Comparison of ENCODE assay signal across 20 mouse cellular contexts in the genomic region with DNA sequence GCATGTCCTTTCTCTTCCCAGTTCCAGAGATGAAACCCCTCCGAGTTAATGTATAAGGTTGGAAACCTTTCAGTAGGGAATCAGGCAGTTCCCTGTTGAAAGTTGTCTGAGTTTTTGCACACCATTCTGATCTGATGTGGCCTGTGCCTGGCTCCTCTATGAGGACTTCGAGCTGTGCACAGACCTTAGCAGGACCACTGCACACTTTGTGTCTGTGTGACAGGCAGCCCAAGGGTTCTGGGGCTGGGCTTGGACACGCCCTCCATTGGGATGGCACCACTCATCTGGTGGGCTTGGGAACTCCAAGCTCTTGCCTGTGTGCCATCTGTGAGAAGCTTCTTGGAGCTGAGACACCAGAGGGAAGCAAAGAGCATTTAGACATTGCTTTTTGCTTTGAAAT. TPM values are rescaled to one million over a fixed set of nuclear protein-coding genes. Genes with fewer than 3 reads are reported as not detected.
DNase-seq lines count a peak whose midpoint lies in the region; ATAC-seq lines count a peak whose summit lies in the region.
"Had no signal": no experiment of that assay in that cellular context is flagged by ENCODE, and none has a peak within 500 bp of the region (broad histone marks: within the 10 kb centered on the region; RNA-seq: fewer than 3 reads in every experiment).

No protein-coding gene starts in this region.

- WGBS in heart, embryonic 11.5 days (ENCODE audit: insufficient replicate concordance), result 81% methylated on average over 3 of the region's 3 CpGs
- 77% methylated on average over 3 of the region's 3 CpGs for WGBS in midbrain, embryonic 11.5 days
- 86% methylated on average over 3 of the region's 3 CpGs for WGBS in midbrain, embryonic 16.5 days
- WGBS in limb, embryonic 10.5 days, result 92% methylated on average over 3 of the region's 3 CpGs

- no peaks in the 10 kb centered on the region; the same call in 1 of the 2 replicates for H3K27me3 ChIP-seq in heart, embryonic 11.5 days (ENCODE audit: control insufficient read depth, insufficient read depth, low read length)
- H3K27me3 ChIP-seq in midbrain, embryonic 11.5 days (ENCODE audit: control insufficient read depth, insufficient read depth, low read length), result no peaks in the 10 kb centered on the region
- H3K27me3 ChIP-seq in midbrain, embryonic 16.5 days (ENCODE audit: control insufficient read depth, insufficient read depth, low read depth, low read length), result no peaks in the 10 kb centered on the region
- no peaks in the 10 kb centered on the region for H3K27me3 ChIP-seq in limb, embryonic 10.5 days (ENCODE audit: low read depth, poor library complexity, severe bottlenecking)
- H3K27me3 ChIP-seq: hindbrain, embryonic 12.5 days; hindbrain, embryonic 15.5 days had no signal

- no peak overlapping the region for H3K9ac ChIP-seq in heart, embryonic 11.5 days (ENCODE audit: low read depth, low read length)
- H3K9ac ChIP-seq in midbrain, embryonic 11.5 days (ENCODE audit: low read length), result no peak overlapping the region
- no peak overlapping the region for H3K9ac ChIP-seq in midbrain, embryonic 16.5 days (ENCODE audit: low read depth, low read length)
- H3K9ac ChIP-seq: hindbrain, embryonic 12.5 days; hindbrain, embryonic 15.5 days had no signal

- H3K4me3 ChIP-seq in heart, embryonic 11.5 days (ENCODE audit: low read depth, low read length), result no peak overlapping the region
- no peak overlapping the region for H3K4me3 ChIP-seq in midbrain, embryonic 11.5 days (ENCODE audit: low read depth, low read length)
- no peak overlapping the region for H3K4me3 ChIP-seq in midbrain, embryonic 16.5 days (ENCODE audit: low read depth, low read length)
- H3K4me3 ChIP-seq in limb, embryonic 10.5 days, result no peak overlapping the region
- H3K4me3 ChIP-seq: forebrain, embryonic 10.5 days; heart, adult 2 months; heart, embryonic 10.5 days; hindbrain, embryonic 12.5 days; hindbrain, embryonic 15.5 days had no signal

- no peak overlapping the region for H3K4me2 ChIP-seq in heart, embryonic 11.5 days
- H3K4me2 ChIP-seq in midbrain, embryonic 11.5 days, result no peak overlapping the region
- no peak overlapping the region for H3K4me2 ChIP-seq in midbrain, embryonic 16.5 days (ENCODE audit: low read length)
- H3K4me2 ChIP-seq: hindbrain, embryonic 12.5 days; hindbrain, embryonic 15.5 days had no signal

- no peaks in the 10 kb centered on the region for H3K4me1 ChIP-seq in heart, embryonic 11.5 days (ENCODE audit: control insufficient read depth, insufficient read depth, low read length)
- no peaks in the 10 kb centered on the region for H3K4me1 ChIP-seq in midbrain, embryonic 11.5 days (ENCODE audit: control insufficient read depth, insufficient read depth, low read length)
- H3K4me1 ChIP-seq in midbrain, embryonic 16.5 days (ENCODE audit: control insufficient read depth, insufficient read depth, low read length), result no peaks in the 10 kb centered on the region
- H3K4me1 ChIP-seq in limb, embryonic 10.5 days, result no peaks in the 10 kb centered on the region
- H3K4me1 ChIP-seq: forebrain, embryonic 10.5 days; heart, embryonic 10.5 days; hindbrain, embryonic 12.5 days; hindbrain, embryonic 15.5 days had no signal

- peak; percentile 55 for DNase-seq in heart, adult 11 months
- peak; percentile 54 for DNase-seq in midbrain, embryonic 11.5 days (ENCODE audit: low spot score, missing footprints)
- peak; percentile 19 for DNase-seq in limb, embryonic 10.5 days (ENCODE audit: low spot score)
- DNase-seq in left cerebral cortex, postnatal 4 days, result no peak
- DNase-seq: adrenal gland, adult 2 months; cerebellum, adult 11 months; cerebellum, adult 9-10 months; cerebellum, postnatal 14 days; gastrocnemius, postnatal 25 days; heart, adult 2 months had no signal

- intact Hi-C loops in left cerebral cortex, postnatal 4 days (cut with DNase I), result loop anchor here (10.0 kb wide), 1 partner anchor 393 kb away; no protein-coding TSS in a partner anchor

- H3K9me3 ChIP-seq in heart, embryonic 11.5 days (replicated peaks; ENCODE audit: control insufficient read depth, low read length), result no peaks in the 10 kb centered on the region
- H3K9me3 ChIP-seq in midbrain, embryonic 11.5 days (ENCODE audit: control insufficient read depth, low read length), result no peaks in the 10 kb centered on the region
- no peaks in the 10 kb centered on the region for H3K9me3 ChIP-seq in midbrain, embryonic 16.5 days (replicated peaks; ENCODE audit: control insufficient read depth, low read length, poor library complexity, severe bottlenecking)
- H3K9me3 ChIP-seq in limb, embryonic 10.5 days (replicated peaks), result no peaks in the 10 kb centered on the region
- H3K9me3 ChIP-seq: forebrain, embryonic 10.5 days; heart, embryonic 10.5 days; hindbrain, embryonic 12.5 days; hindbrain, embryonic 15.5 days had no signal

- no peak overlapping the region for H3K27ac ChIP-seq in heart, embryonic 11.5 days (ENCODE audit: low read depth, low read length)
- no peak overlapping the region for H3K27ac ChIP-seq in midbrain, embryonic 11.5 days (ENCODE audit: low read depth, low read length)
- H3K27ac ChIP-seq in midbrain, embryonic 16.5 days (ENCODE audit: low read length), result no peak overlapping the region
- no peak overlapping the region for H3K27ac ChIP-seq in limb, embryonic 10.5 days
- H3K27ac ChIP-seq: forebrain, embryonic 10.5 days; heart, adult 2 months; heart, embryonic 10.5 days; hindbrain, embryonic 12.5 days; hindbrain, embryonic 15.5 days had no signal

- H3K36me3 ChIP-seq in heart, embryonic 11.5 days (ENCODE audit: control insufficient read depth, insufficient read depth, low read length), result no peaks in the 10 kb centered on the region
- no peaks in the 10 kb centered on the region; the same call in 1 of the 2 replicates for H3K36me3 ChIP-seq in midbrain, embryonic 11.5 days (ENCODE audit: control insufficient read depth, insufficient read depth, low read length)
- peaks cover 32% of the 10 kb centered on the region for H3K36me3 ChIP-seq in midbrain, embryonic 16.5 days (ENCODE audit: control insufficient read depth, insufficient read depth, low read length)
- H3K36me3 ChIP-seq in limb, embryonic 10.5 days, result no peaks in the 10 kb centered on the region
- H3K36me3 ChIP-seq: heart, embryonic 10.5 days had no signal

- no peak for ATAC-seq in heart, embryonic 11.5 days (replicated peaks; ENCODE audit: insufficient number of reproducible peaks, low FRiP score, low TSS enrichment)
- ATAC-seq in midbrain, embryonic 11.5 days (ENCODE audit: low FRiP score), result no peak
- no peak for ATAC-seq in midbrain, embryonic 16.5 days
- ATAC-seq: CD4-positive, CD25-positive, alpha-beta regulatory T cell, adult 4 months; forebrain, embryonic 14.5 days had no signal

RNA-seq across cellular contexts. Expression of gene Ric3, which starts 51.8 kb away (rescaled TPM):
- 1.7 and 1.9 TPM in 2 replicates for polyA plus RNA-seq in heart, embryonic 11.5 days (2014; fragmentation: Nextera tagmentation; extraction: Ambion mirVana)
- 21.3 and 22.7 TPM in 2 replicates for polyA plus RNA-seq in midbrain, embryonic 11.5 days (2014; fragmentation: Nextera tagmentation; extraction: Ambion mirVana)
- 36.1 and 38.0 TPM in 2 replicates for polyA plus RNA-seq in midbrain, embryonic 16.5 days (2015; fragmentation: Nextera tagmentation; extraction: Ambion mirVana)
- polyA plus RNA-seq in limb, embryonic 10.5 days (2016; fragmentation: Nextera tagmentation; extraction: Ambion mirVana), result 4.6 and 5.8 TPM in 2 replicates
- 10 to 100 TPM; 37.8 to 39.4 TPM for total RNA-seq in left cerebral cortex, postnatal 4 days (2021)
- total RNA-seq: MEL had no signal
- polyA plus RNA-seq: C2C12 had no signal
